Mouse (Mus musculus): ENCODE results near the gene Nop53.

DNA sequence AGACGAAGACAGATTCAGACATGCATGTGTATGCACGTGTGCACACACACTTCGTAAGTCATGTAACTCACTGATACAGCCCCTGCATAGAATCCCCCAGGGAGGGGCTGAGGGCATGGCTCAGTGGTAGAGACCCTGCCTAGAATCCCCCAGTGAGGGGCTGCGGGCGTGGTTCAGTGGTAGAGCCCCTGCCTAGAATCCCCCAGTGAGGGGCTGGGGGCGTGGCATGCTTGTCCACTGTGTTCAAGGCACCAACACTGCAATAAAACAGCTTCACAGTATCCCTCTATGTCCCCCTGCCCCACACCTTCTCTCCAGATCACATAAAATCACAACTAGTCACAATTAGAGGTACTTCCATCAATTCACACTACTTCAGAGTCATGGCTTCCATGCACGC lies 15.9 kb upstream of the Nop53 start:
- TF ChIP-seq CTCF (IDR thresholded peaks at IDR 0.05; ENCODE audit: insufficient read depth, low read length) (no peak), POLR2A (IDR thresholded peaks at IDR 0.05; ENCODE audit: borderline replicate concordance, extremely low read depth, low read depth, low read length) (no peak)

Measured in lung, adult 2 months (tissue).